Mouse (Mus musculus) frontal cortex, postnatal 25 days (tissue): ENCODE measurements around the gene Dbil5.
A peak's percentile ranks its signal among the peaks of the same experiment; 100 is the strongest.

Experiments used
- DNase-seq, 2 experiments: peaks; one replicate each; pipeline ENCODE4 v3.0.0; 2022; ENCODE audit warnings: low spot score in 2 of 2

The Dbil5 gene

GRCm38 (mm10) chr11:76236136-76236535 is 18.7 kb downstream of the Dbil5 start:
- DNase-seq = no peak

GRCm38 (mm10) chr11:76239750-76240149 is 22.3 kb downstream of the Dbil5 start:
- DNase-seq = no peak

GRCm38 (mm10) chr11:76242901-76243810 is 25.7 kb downstream of the Dbil5 start, which contains the start of the genes Mrm3 and Glod4:
Gene Mrm3 (plus strand): TSS chr11:76243715.
Gene Glod4 (minus strand): TSS chr11:76243725.
- peak; percentile 81 to 90 for DNase-seq

GRCm38 (mm10) chr11:76243811-76244546 is 26.6 kb downstream of the Dbil5 start:
- DNase-seq = no peak

GRCm38 (mm10) chr11:76246439-76246838 is 29.0 kb downstream of the Dbil5 start:
- DNase-seq = no peak

GRCm38 (mm10) chr11:76247239-76247638 is 29.8 kb downstream of the Dbil5 start:
- DNase-seq = no peak

GRCm38 (mm10) chr11:76252036-76252435 is 34.6 kb downstream of the Dbil5 start:
- no peak for DNase-seq

- DNase-seq = peak; percentile 81 to 82
Observed at GRCm38 (mm10) chr11:76253145-76253917, 35.9 kb downstream of the Dbil5 start.

GRCm38 (mm10) chr11:76253918-76254264 is 36.5 kb downstream of the Dbil5 start:
- DNase-seq = no peak

GRCm38 (mm10) chr11:76255431-76256001 is 38.1 kb downstream of the Dbil5 start:
- no peak for DNase-seq

- DNase-seq = no peak
Observed at GRCm38 (mm10) chr11:76256129-76256528, 38.7 kb downstream of the Dbil5 start.

- DNase-seq = no peak
Observed at GRCm38 (mm10) chr11:76257386-76257785, 40.0 kb downstream of the Dbil5 start.

- no peak for DNase-seq
Observed at GRCm38 (mm10) chr11:76258511-76258910, 41.1 kb downstream of the Dbil5 start.

GRCm38 (mm10) chr11:76260208-76261050 is 43.0 kb downstream of the Dbil5 start:
- no peak for DNase-seq

- no peak for DNase-seq
Observed at GRCm38 (mm10) chr11:76261224-76261623, 43.8 kb downstream of the Dbil5 start.

GRCm38 (mm10) chr11:76262611-76263351 is 45.4 kb downstream of the Dbil5 start:
- DNase-seq = no peak

GRCm38 (mm10) chr11:76267550-76267949 is 50.1 kb downstream of the Dbil5 start:
- no peak for DNase-seq

- no peak for DNase-seq
Observed at GRCm38 (mm10) chr11:76268001-76268459, 50.6 kb downstream of the Dbil5 start.
